Mouse (Mus musculus) liver, postnatal 0 days (tissue): Measurements from ENCODE around the gene Zfp3.

Experiments
- CTCF ChIP-seq: sonication (generic); IDR thresholded peaks from 2 replicates; pipeline ENCODE4 v1.5.1; 2016; ENCODE audit warnings: antibody characterized with exemption, low read depth
- EP300 ChIP-seq: IDR thresholded peaks from 2 replicates; pipeline ENCODE4 v1.6.1; 2016; ENCODE audit warnings: antibody characterized with exemption, low read depth, mild to moderate bottlenecking

DNA sequence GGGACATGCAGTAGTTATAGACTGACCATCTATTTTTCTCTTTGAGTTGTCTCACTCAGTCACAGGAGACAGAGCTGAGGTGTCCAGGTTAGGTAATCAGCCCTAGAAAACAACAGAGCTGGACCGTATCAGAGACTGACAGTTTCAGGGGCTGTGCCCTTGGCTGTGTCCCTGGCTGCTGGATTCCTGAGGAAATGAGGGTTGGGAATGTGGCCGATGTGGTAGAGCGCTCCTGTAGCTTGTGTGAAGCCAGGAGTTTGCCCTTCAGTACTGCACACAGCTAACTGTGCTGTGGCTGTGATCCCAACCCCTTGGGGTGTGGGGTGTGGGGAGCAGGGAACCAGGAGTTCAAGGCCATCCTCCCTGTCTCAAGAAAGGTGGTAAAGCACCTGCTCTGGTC, 42.9 kb upstream of the Zfp3 start:
- no peak for TF ChIP-seq CTCF
- TF ChIP-seq EP300 = no peak
